Mouse (Mus musculus): ENCODE measurements at regions not wholly inside any gene's neighbourhood (a gene's known extent, or its start where the extent isn't known, plus 50 kb on each side); places are given as distances from the start of the nearest gene placed in this dataset.

- DNase-seq (ENCODE audit: low read depth), result no peak
Observed at GRCm38 (mm10) chr13:113536306-113536705, 82.1 kb downstream of the Snx18 start.

GRCm38 (mm10) chr13:113534664-113535455, 83.5 kb downstream of the Snx18 start:
- peak; percentile 13 for DNase-seq (ENCODE audit: low read depth)

- no peak for DNase-seq (ENCODE audit: low read depth)
Observed at GRCm38 (mm10) chr13:113533884-113534445, 84.4 kb downstream of the Snx18 start.

DNA sequence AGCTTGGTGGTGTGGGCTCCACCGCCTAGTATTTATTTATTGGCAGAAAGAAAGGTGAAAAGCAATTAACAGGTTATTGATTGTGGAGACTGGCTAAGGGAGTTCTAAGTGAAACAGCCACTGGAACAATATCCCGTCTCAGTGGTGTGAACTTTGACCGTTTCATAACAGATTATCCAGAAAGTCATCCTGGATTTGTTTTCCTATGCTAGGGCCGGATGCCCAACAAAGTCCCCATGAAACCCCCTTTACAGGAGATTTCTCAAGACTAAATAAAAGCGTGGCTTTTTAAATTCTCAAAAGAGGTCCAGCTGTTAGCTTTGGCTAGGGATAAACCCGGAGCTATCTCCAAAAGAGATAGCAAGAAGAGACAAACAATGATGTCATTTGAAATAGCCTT, 91.4 kb downstream of the Snx18 start:
- DNase-seq (ENCODE audit: low read depth), result no peak

DNA sequence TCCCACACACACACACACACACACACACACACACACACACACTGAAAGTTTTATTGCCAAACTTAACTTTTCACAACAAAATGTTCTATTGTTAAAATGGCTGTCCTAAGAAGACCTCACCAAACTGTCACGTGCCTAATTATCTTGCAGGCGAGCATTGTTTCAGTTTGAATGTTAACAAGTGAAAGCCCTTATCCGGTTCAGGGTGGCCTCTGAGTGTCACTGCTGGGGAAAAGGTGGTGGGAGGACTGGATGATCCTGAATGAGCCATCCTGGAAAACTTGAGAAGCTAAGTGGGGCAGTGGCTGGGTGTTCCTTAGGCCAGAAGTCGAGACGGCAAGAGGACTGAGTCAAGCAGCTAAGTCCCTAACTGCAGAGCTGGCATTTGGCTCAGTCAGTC, 94.9 kb downstream of the Snx18 start:
- no peak for DNase-seq (ENCODE audit: low read depth)

GRCm38 (mm10) chr13:113518144-113518543, 100.2 kb downstream of the Snx18 start:
- DNase-seq (ENCODE audit: low read depth), result no peak

DNA sequence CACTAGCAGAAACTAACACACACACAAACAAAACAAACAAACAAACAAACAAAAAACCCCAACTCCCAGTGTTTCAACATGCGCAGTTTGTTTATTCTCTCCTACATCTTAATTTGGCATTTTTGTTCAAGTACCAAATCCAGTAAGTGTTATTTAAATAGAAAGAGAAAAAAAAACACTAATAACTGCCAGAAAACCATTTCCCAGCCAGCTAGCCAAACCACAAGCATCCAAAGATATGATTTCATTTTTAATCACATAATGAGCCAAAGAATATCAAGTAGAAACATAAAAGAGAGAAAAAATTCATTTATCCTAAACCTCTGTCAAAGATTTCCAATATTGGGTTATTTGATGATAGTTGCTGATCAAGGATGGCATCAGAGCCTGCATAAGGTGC, 102.3 kb downstream of the Snx18 start:
- no peak for DNase-seq (ENCODE audit: low read depth)

DNA sequence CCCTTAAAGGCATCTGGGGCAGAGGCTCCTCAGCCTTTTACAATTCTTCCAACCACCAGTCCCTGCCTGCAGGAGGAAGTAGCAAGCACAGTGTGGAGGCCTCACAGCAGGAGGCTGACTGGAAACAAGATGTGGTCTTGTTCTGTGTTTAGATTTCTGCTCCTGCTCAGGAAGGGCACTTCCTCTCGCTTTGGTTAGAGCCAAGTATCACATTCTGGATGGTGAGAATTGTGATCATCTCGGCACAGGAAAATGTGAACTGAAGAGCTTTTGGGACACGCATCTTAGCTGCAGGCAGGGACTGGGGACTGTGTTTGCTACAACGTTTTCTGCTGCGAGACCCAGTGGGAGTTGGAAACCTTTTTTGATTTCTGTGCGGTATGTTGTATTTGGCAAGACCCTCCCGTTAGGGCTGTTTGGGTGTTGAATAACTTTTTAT, 103.2 kb downstream of the Snx18 start:
- peak; percentile 1 for DNase-seq (ENCODE audit: low read depth)

- DNase-seq (ENCODE audit: low read depth), result no peak
Observed at GRCm38 (mm10) chr13:113509403-113510185, 108.8 kb downstream of the Snx18 start.

- DNase-seq (ENCODE audit: low read depth), result no peak
Observed at GRCm38 (mm10) chr13:113508124-113508728, 110.1 kb downstream of the Snx18 start.

- no peak for DNase-seq (ENCODE audit: low read depth)
Observed at GRCm38 (mm10) chr13:113502528-113502927, 115.8 kb downstream of the Snx18 start.

- DNase-seq (ENCODE audit: low read depth), result no peak
Observed at GRCm38 (mm10) chr13:113502059-113502458, 116.3 kb downstream of the Snx18 start.

GRCm38 (mm10) chr13:113500373-113500990, 117.9 kb downstream of the Snx18 start:
- no peak for DNase-seq (ENCODE audit: low read depth)

DNA sequence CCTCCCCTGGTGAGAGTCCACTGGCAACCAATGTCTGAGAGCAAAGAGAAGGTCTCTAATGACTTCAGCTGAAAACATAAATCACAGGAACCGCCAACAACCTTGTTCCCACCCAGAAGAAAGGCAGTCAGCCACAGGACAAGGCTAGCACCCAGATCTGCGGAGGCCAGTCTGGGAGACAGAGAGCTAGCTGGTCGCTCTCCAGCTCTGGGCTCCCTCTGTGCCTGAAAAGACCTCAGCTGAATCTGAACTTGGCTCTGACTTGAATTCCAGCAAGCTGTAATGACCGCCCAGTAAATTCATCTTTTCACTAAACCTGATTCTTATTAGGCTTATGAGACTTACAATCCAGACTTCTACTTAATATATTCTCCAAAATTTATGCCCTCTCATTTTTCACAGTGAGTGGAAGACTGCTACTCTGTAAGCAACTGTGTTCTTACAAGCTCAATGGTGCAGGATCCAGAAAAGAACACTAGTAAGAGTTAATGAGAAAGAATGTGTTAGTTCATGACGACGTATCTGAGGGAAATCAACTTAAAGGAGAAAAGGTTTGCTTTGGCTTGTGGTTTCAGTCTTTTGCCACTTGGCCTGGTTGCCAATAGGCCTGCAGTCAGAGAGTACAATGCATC, 119.2 kb downstream of the Snx18 start:
- no peak for DNase-seq (ENCODE audit: low read depth)

GRCm38 (mm10) chr13:113495595-113496285, 122.6 kb downstream of the Snx18 start:
- no peak for DNase-seq (ENCODE audit: low read depth)

DNA sequence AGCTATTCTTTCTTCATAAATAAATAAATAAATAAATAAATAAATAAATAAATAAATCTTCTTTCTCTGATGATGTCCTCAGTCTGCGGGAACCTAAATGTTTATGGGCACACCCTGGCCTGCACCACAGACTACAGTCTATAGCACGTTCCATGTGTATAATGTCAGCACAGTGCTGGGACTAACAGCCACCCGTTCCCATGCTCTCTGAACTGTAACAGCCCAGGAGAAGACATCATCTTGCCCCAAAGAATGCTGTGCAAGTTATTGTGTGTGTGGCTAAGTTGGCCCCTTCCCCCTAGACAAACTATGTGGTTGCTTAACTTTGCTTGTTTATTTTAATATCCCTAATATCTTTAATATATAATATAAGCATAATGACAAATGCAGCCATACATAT, 123.2 kb downstream of the Snx18 start:
- DNase-seq (ENCODE audit: low read depth), result no peak

DNA sequence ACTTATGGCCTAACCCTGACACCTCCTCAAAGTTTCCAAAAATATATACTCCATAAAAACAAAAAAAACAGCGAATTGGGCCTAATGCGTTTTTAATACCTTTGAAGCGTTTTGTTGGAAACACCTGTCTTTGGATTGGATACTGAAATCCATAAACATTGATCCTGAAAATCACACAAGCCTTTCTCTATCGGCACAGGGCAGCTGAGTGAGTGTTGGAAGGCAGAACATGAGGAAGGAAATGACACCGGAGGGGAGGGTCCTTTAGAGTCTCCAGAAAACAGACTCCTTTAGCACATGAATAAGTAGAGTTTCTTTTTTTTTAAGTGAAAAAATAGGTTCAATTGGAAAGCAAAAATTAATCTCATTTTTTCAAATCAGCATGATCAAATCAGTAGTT, 123.7 kb downstream of the Snx18 start:
- DNase-seq (ENCODE audit: low read depth), result no peak

DNA sequence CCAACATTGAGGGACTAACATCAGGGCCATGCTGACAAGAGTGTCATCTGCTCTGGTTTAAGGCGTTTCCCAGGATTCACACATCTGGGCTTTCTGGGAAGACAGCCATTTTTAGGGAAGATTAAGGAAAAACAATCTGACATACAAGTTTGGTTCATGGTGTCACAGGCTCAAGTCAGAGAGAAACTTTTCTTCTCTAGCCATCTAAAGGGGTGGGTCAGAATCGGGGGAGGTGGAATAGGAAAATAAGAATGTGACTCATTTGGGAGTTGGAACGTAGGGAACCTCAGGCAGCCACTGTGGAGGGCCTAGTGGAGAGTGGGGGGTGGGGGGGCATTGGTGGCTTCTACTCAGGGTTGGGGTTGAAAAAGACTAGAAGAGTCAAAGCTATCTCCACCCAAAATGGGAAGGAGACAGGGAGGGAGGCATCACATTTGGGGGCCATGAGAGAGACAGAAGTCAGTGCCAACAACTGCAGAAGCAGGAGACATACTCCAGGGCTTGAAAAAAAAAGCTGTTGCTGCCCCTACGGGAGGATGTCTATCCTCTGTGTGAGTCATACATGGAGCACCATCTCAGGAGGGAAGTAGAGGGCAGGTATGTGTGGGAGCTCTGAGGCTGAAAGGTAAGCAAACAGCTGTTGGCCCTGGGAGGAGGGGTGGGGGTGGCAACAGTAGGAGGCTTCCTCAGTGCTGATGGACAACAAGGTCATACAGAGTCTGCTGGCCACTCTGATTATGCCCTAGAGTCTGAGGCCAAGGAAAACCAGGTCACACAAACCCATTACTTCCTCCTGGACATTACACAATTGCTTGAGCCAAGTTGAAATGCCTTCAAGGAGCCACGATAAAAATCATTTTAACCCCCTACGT, 128.2 kb downstream of the Snx18 start:
- no peak for DNase-seq (ENCODE audit: low read depth)

DNA sequence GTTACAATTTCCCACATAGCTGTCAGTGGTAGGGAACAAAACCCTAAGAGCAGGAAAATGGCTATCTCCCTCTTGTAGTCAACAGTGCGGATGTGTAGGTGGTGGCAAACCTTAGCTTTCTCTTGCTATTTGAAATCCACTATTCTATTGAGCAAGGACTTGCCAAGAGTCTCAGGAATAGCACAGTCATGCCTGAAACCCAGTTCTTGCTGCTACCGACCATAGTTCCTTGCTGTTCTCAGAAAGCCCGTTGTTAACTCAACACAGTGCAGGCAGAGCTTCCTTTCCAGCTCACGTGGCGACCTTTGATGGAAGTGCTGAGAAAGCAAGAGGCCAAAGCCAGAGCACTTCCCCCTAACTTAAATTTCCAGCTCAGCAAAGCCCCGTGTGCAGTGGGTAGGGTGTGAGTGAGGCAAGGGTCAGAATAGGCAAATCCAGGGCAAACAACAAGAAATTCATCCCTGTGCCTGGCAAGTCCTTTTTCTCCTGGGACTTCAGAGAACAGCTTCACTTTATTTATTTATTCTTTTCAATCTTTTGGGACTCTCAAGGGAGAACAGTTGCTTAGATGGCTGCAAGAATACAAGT, 131.9 kb downstream of the Snx18 start:
- DNase-seq (ENCODE audit: low read depth), result no peak

DNA sequence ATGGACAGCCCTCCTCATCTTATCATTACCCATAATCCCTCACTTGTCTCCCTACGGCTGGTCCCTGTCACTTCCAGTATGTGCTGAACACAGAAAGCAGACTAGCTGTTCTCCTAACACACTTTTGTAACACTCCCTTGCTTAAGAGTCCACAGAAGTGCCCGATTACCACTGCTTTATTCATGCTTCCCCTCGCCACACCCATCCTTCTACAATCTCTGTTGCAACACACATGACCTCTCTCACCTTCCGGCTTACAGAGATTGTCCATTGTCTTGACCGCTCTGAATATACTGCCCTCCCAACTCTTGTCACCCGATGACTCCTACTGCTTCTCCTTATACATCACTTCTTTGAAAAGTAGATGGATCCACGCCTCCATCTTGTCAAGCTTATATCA, 132.9 kb downstream of the Snx18 start:
- peak; percentile 29 for DNase-seq (ENCODE audit: low read depth)
